Mouse (Mus musculus) lung, postnatal 0 days (tissue): ENCODE measurements around the gene Fanci. TPM values are rescaled to one million over a fixed set of nuclear protein-coding genes. Genes with fewer than 3 reads are reported as not detected.
A peak's percentile ranks its signal among the peaks of the same experiment; 100 is the strongest.

Experiments used
- ATAC-seq: fragments of 200-750 bp; cut with Nextera tagmentation; 2 replicates; pipeline ENCODE4 v1.8.0; 2017; ENCODE audit warnings: moderate library complexity
- DNase-seq: peaks from one replicate; pipeline ENCODE4 v3.0.0-alpha.2; 2016; ENCODE audit warnings: low spot score
- H3K27ac ChIP-seq: fragments of 300-500 bp; sonication (generic); 2 replicates; pipeline ENCODE4 v1.5.1; 2014; ENCODE audit warnings: antibody characterized with exemption, mild to moderate bottlenecking, low read length, mixed read lengths
- H3K27me3 ChIP-seq: fragments of 300-500 bp; sonication (generic); replicated peaks from 2 replicates; pipeline ENCODE4 v1.6.1; 2014; ENCODE audit warnings: low read length, mixed read lengths; ENCODE audit not compliant: insufficient read depth
- H3K36me3 ChIP-seq: fragments of 300-500 bp; sonication (generic); 2 replicates; pipeline ENCODE4 v1.6.1; 2014; ENCODE audit warnings: low read length, mixed read lengths; ENCODE audit not compliant: insufficient read depth
- H3K4me1 ChIP-seq: fragments of 300-500 bp; sonication (generic); 2 replicates; pipeline ENCODE4 v1.6.1; 2014; ENCODE audit warnings: antibody characterized with exemption, low read depth, low read length, mixed read lengths; ENCODE audit not compliant: insufficient read depth
- H3K4me2 ChIP-seq: fragments of 300-500 bp; sonication (generic); replicated peaks from 2 replicates; pipeline ENCODE4 v1.6.1; 2014; ENCODE audit warnings: low read depth, mild to moderate bottlenecking, low read length, moderate library complexity, mixed read lengths
- H3K4me3 ChIP-seq: fragments of 300-500 bp; sonication (generic); 2 replicates; pipeline ENCODE4 v1.5.1; 2014; ENCODE audit warnings: low read depth, low read length
- H3K9ac ChIP-seq: fragments of 300-500 bp; sonication (generic); replicated peaks from 2 replicates; pipeline ENCODE4 v1.6.1; 2014; ENCODE audit warnings: low read depth, mild to moderate bottlenecking
- H3K9me3 ChIP-seq: fragments of 300-500 bp; sonication (generic); 2 replicates; pipeline ENCODE4 v1.6.1; 2016; ENCODE audit warnings: low read length, mixed read lengths
- CTCF ChIP-seq: IDR thresholded peaks from 2 replicates; pipeline ENCODE4 v1.5.1; 2016; ENCODE audit warnings: antibody characterized with exemption, mild to moderate bottlenecking
- EP300 ChIP-seq: IDR thresholded peaks from 2 replicates; pipeline ENCODE4 v1.6.1; 2016; ENCODE audit warnings: antibody characterized with exemption, mild to moderate bottlenecking, control low read depth
- WGBS: fragments of 180-500 bp; shearing (Covaris S2); extraction: QIAGEN DNeasy Blood & Tissue Kit; methylation state at CpG from one replicate; pipeline ENCODE4 v1.1.7; 2014; 5-methylcytosine and 5-hydroxymethylcytosine counted together
- polyA plus RNA-seq: library from polyadenylated mRNA; unstranded; fragments of >200 nt; fragmentation: Nextera tagmentation; extraction: Ambion mirVana; gene quantifications from 2 replicates; pipeline ENCODE4 v1.2.1, GENCODE M21; 2015

Fanci gene
- polyA plus RNA-seq, result 0.50 and 0.82 TPM in 2 replicates

- H3K27me3 ChIP-seq, result no peaks in the 10 kb centered on the region
- TF ChIP-seq CTCF (peak; percentile 33; the same call in 1 of the 2 replicates), EP300 (0 out of 2 replicates have a peak, but pooled peaks have one; percentile 10)
- no peaks in the 10 kb centered on the region for H3K36me3 ChIP-seq
- H3K27ac ChIP-seq, result peak within 1 kb of the TSS; percentile 7; the same call in 1 of the 2 replicates
- peak within 1 kb of the TSS; percentile 48 for H3K9ac ChIP-seq
- H3K4me2 ChIP-seq, result peak within 1 kb of the TSS; percentile 95
- no peaks in the 10 kb centered on the region for H3K9me3 ChIP-seq
- H3K4me1 ChIP-seq, result 0 out of 2 replicates have a peak, but pooled peaks cover 6% of the 10 kb centered on the region
- DNase-seq, result peak; percentile 94
- WGBS, result under 1% methylated on average over 44 of the region's 44 CpGs
- peak; percentile 96 for ATAC-seq
- H3K4me3 ChIP-seq, result peak within 1 kb of the TSS; percentile 42
Observed at GRCm38 (mm10) chr7:79391883-79392649, at the start of gene Fanci. Gene Fanci, plus strand, starts transcription at chr7:79391929.

GRCm38 (mm10) chr7:79345902-79346301 lies 45.8 kb upstream of the Fanci start:
- H3K4me3 ChIP-seq, result no peak overlapping the region
- H3K4me2 ChIP-seq, result no peak overlapping the region
- TF ChIP-seq CTCF, result peak; percentile 79
- TF ChIP-seq EP300, result no peak
- no peaks in the 10 kb centered on the region for H3K9me3 ChIP-seq
- whole genome bisulfite sequencing, result 55% methylated on average over 4 of the region's 4 CpGs
- no peak overlapping the region for H3K27ac ChIP-seq
- ATAC-seq (peak; percentile 31; the same call in 1 of the 2 replicates), DNase-seq (peak; percentile 62)
- no peaks in the 10 kb centered on the region for H3K27me3 ChIP-seq
- H3K9ac ChIP-seq, result no peak overlapping the region
- peaks cover 10% of the 10 kb centered on the region; the same call in 1 of the 2 replicates for H3K36me3 ChIP-seq
- no peaks in the 10 kb centered on the region for H3K4me1 ChIP-seq

GRCm38 (mm10) chr7:79346555-79347075 lies 45.1 kb upstream of the Fanci start:
- ATAC-seq (no peak), DNase-seq (no peak)
- Histone ChIP-seq H3K36me3 (peaks cover 16% of the 10 kb centered on the region; the same call in 1 of the 2 replicates), H3K4me3 (no peak overlapping the region), H3K9ac (no peak overlapping the region), H3K4me2 (no peak overlapping the region), H3K9me3 (no peaks in the 10 kb centered on the region), H3K27me3 (no peaks in the 10 kb centered on the region), H3K4me1 (no peaks in the 10 kb centered on the region), H3K27ac (no peak overlapping the region)
- no peak for TF ChIP-seq EP300
- no peak for TF ChIP-seq CTCF
- WGBS, result 72% methylated on average over 8 of the region's 8 CpGs

- no peak for TF ChIP-seq EP300
- TF ChIP-seq CTCF, result peak; percentile 34
- Histone ChIP-seq H3K36me3 (peaks cover 17% of the 10 kb centered on the region; the same call in 1 of the 2 replicates), H3K4me3 (no peak overlapping the region), H3K4me1 (no peaks in the 10 kb centered on the region), H3K9me3 (no peaks in the 10 kb centered on the region), H3K9ac (no peak overlapping the region), H3K4me2 (no peak overlapping the region), H3K27ac (no peak overlapping the region), H3K27me3 (no peaks in the 10 kb centered on the region)
- DNase-seq (no peak), ATAC-seq (no peak)
- WGBS, result 81% methylated on average over 13 of the region's 13 CpGs
Observed at GRCm38 (mm10) chr7:79347108-79347813, 44.5 kb upstream of the Fanci start.

- ATAC-seq, result no peak
- Histone ChIP-seq H3K27me3 (no peaks in the 10 kb centered on the region), H3K4me2 (no peak overlapping the region), H3K9me3 (no peaks in the 10 kb centered on the region), H3K9ac (no peak overlapping the region), H3K36me3 (peaks cover 23% of the 10 kb centered on the region), H3K4me1 (no peaks in the 10 kb centered on the region), H3K4me3 (no peak overlapping the region), H3K27ac (no peak overlapping the region)
- TF ChIP-seq CTCF (no peak), EP300 (no peak)
- no peak for DNase-seq
- 83% methylated on average over 8 of the region's 8 CpGs for WGBS
Observed at GRCm38 (mm10) chr7:79348816-79349215, 42.9 kb upstream of the Fanci start.

GRCm38 (mm10) chr7:79349738-79350386 lies 41.9 kb upstream of the Fanci start:
- 38% methylated on average over 12 of the region's 12 CpGs for WGBS

More at GRCm38 (mm10) chr7:79349738-79350386, 41.9 kb upstream of the Fanci start:
- TF ChIP-seq CTCF (peak; percentile 95), EP300 (no peak)
- Histone ChIP-seq H3K27me3 (no peaks in the 10 kb centered on the region), H3K4me1 (no peaks in the 10 kb centered on the region), H3K4me3 (no peak overlapping the region), H3K9me3 (no peaks in the 10 kb centered on the region), H3K4me2 (no peak overlapping the region), H3K27ac (no peak overlapping the region), H3K36me3 (peaks cover 31% of the 10 kb centered on the region), H3K9ac (no peak overlapping the region)
- peak; percentile 87 for DNase-seq
- ATAC-seq, result peak; percentile 67
